Mouse (Mus musculus) forebrain, embryonic 14.5 days (tissue): ENCODE data around the gene Zic5. TPM values are rescaled to one million over a fixed set of nuclear protein-coding genes. Genes with fewer than 3 reads are reported as not detected.

ENCODE experiments used
- ATAC-seq: fragments of 200-750 bp; cut with Nextera tagmentation; 2 replicates; pipeline ENCODE4 v1.8.0; 2017; ENCODE audit warnings: mild to moderate bottlenecking, moderate library complexity
- DNase-seq: peaks from one replicate; pipeline ENCODE4 v3.0.0-alpha.2; 2015; ENCODE audit warnings: low spot score
- H3K27ac ChIP-seq: fragments of 300-500 bp; sonication (generic); 2 replicates; pipeline ENCODE4 v1.5.1; 2014; ENCODE audit warnings: low read depth, mild to moderate bottlenecking, control low read depth, low read length, moderate library complexity
- H3K27me3 ChIP-seq: fragments of 300-500 bp; sonication (generic); replicated peaks from 2 replicates; pipeline ENCODE4 v1.6.1; 2014; ENCODE audit warnings: low read length, control low read depth, mixed read lengths; ENCODE audit not compliant: control insufficient read depth, insufficient read depth
- H3K36me3 ChIP-seq: fragments of 300-500 bp; sonication (generic); 2 replicates; pipeline ENCODE4 v1.6.1; 2014; ENCODE audit warnings: low read length, control low read depth; ENCODE audit not compliant: control insufficient read depth, insufficient read depth
- H3K4me1 ChIP-seq: fragments of 300-500 bp; sonication (generic); 2 replicates; pipeline ENCODE4 v1.6.1; 2014; ENCODE audit warnings: antibody characterized with exemption, low read length, control low read depth; ENCODE audit not compliant: control insufficient read depth, insufficient read depth
- H3K4me2 ChIP-seq: fragments of 300-500 bp; sonication (generic); 2 replicates; pipeline ENCODE4 v1.6.1; 2014; ENCODE audit warnings: mild to moderate bottlenecking, control low read depth, low read length
- H3K4me3 ChIP-seq: fragments of 300-500 bp; sonication (generic); 2 replicates; pipeline ENCODE4 v1.5.1; 2014; ENCODE audit warnings: low read depth, low read length, control low read depth
- H3K9ac ChIP-seq: fragments of 300-500 bp; sonication (generic); 2 replicates; pipeline ENCODE4 v1.6.1; 2014; ENCODE audit warnings: mild to moderate bottlenecking, low read length, control low read depth, moderate library complexity
- H3K9me3 ChIP-seq: fragments of 300-500 bp; sonication (generic); replicated peaks from 2 replicates; pipeline ENCODE4 v1.6.1; 2016; ENCODE audit warnings: low read length, control low read depth, mixed read lengths; ENCODE audit not compliant: control insufficient read depth
- WGBS: fragments of 180-500 bp; shearing (Covaris S2); extraction: QIAGEN DNeasy Blood & Tissue Kit; methylation state at CpG from one replicate; pipeline ENCODE4 v1.1.7; 2014; 5-methylcytosine and 5-hydroxymethylcytosine counted together
- polyA plus RNA-seq: library from polyadenylated mRNA; unstranded; fragments of >200 nt; fragmentation: Nextera tagmentation; extraction: Ambion mirVana; gene quantifications from 2 replicates; pipeline ENCODE4 v1.2.1, GENCODE M21; 2014

The Zic5 gene
- polyA plus RNA-seq, 1 experiment from 2014 or later = 9.5 TPM

DNA sequence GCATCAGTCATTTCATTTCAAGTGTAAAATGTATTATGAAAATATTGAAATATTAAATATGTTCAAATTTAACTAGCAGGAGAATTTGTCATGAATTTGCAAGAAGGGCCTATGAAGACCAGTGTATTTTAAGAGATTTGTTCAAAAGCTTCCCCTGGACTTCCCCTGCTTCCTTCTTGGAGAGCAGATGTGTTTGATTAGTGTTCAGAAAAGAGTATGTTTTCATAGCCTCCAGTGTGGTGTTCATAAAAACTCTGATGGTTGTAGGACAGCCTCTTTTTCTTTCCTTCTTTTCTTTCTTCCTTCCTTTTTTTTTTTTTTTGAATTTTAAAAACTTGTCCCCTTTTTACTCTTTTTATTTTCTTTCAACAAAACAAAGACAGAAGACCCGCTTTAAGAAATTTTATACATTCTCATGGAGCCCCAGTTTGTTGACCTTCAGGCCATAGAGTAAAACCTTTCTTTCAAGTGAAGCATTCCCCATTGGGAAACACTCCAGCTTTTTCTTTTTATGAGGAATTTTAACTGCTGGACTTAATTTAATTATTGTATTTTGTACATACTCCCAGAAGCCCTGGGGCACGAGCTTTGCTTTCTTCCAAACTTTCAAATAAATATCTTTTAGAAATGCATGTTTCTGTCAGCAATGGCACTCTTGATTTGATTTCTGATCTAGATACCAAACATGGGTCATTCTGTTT lies 52.5 kb downstream of the Zic5 start:
- Histone ChIP-seq H3K9ac (no peak overlapping the region), H3K4me1 (peaks cover 8% of the 10 kb centered on the region), H3K4me2 (no peak overlapping the region), H3K27me3 (peaks cover 7% of the 10 kb centered on the region; the same call in 1 of the 2 replicates), H3K9me3 (no peaks in the 10 kb centered on the region), H3K4me3 (no peak overlapping the region), H3K27ac (no peak overlapping the region), H3K36me3 (no peaks in the 10 kb centered on the region)
- no peak for ATAC-seq
- no peak for DNase-seq
- 73% methylated on average over 2 of the region's 2 CpGs for WGBS

Other genes with a start within 250 kb of the Zic5 start
- 0.25 and 0.33 TPM in 2 replicates for gene Gm5089, start 14.6 kb downstream of the Zic5 start, polyA plus RNA-seq
- gene Zic2, start 9.8 kb upstream of the Zic5 start, polyA plus RNA-seq = 7.3 and 9.8 TPM in 2 replicates
- 0.32 and 0.55 TPM in 2 replicates for gene Gm10837, start 24.9 kb upstream of the Zic5 start, polyA plus RNA-seq
- 25.0 and 25.7 TPM in 2 replicates for gene Pcca, start 68.6 kb upstream of the Zic5 start, polyA plus RNA-seq